Mouse (Mus musculus): ENCODE results near the gene Taf10.

GRCm38 (mm10) chr7:105737648-105738047, 6.5 kb downstream of the Taf10 start:
- TF ChIP-seq POLR2A (IDR thresholded peaks at IDR 0.05; ENCODE audit: low read depth, low read length) (peak; percentile 18; the same call in 1 of the 2 replicates), CTCF (IDR thresholded peaks at IDR 0.05; ENCODE audit: borderline replicate concordance, insufficient read depth, low read length) (no peak)

Data from embryonic fibroblast, embryonic 13.5 days (primary cell).